Mouse (Mus musculus): ENCODE data around the gene Prdm2.

DNA sequence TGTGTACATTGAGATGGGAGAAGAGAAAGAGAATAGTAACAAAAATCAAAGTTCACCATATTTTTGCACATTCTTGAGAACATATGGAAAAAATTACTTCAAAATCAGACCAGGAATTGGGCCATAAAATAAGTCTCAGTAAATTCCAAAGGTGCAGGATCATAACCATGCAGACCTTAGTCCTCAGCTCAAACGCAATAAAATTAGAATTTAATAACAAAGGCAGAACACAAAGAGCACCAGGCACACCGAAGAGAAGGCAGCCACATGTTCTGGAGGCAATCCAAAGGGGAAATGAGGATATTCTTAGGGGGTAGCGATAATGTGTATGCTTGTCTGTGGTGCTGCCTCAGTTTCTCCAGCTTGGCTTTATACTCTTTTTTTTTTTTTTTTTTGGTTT lies 18.3 kb upstream of the Prdm2 start:
- TF ChIP-seq CHD2 (IDR thresholded peaks at IDR 0.05; ENCODE audit: low read depth, low read length): no peak
- TF ChIP-seq ZC3H11A (IDR thresholded peaks at IDR 0.05; ENCODE audit: borderline replicate concordance, low read depth, low read length): no peak
- TF ChIP-seq ZNF384 (IDR thresholded peaks at IDR 0.05; ENCODE audit: low read depth, low read length): no peak
- no peak for TF ChIP-seq HCFC1 (IDR thresholded peaks at IDR 0.05; ENCODE audit: borderline replicate concordance, insufficient read depth, low read length)
